Mouse (Mus musculus): ENCODE results near the gene Eif3d.

Gene Eif3d

DNA sequence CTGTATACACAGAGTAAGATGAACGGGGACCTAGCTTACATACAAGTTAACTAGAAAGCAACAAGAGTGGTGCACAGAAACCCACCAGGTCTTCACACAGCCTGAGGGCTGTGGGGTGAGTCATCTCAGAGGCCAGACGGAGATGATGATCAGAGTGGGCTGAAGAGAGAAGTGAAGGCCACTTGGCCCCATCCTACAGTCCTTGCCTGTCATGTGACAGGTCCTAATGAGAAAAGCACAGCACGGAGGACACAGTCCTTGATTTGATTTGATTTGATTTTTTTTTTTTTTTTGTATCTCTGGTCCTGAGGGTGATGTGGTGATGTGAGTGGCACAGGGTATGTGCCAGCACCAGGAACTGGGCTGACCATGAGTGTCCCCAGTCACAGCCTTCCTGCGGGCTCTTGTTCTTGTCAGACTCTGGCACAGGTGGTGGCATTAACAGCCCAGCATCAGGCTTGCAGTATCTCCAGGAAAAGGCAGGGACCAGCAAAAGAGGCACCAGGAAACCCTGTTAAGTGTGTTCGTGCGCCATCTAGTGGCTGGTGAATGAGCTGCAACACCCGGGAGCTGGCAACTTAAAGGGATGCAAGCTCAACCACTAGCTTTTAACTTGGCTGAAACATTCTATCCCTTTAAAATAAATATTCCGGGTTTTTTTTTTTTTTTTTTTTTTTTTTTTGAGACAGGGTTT lies 53.6 kb downstream of the Eif3d start:
- peak; percentile 89 to 96 for DNase-seq

DNA sequence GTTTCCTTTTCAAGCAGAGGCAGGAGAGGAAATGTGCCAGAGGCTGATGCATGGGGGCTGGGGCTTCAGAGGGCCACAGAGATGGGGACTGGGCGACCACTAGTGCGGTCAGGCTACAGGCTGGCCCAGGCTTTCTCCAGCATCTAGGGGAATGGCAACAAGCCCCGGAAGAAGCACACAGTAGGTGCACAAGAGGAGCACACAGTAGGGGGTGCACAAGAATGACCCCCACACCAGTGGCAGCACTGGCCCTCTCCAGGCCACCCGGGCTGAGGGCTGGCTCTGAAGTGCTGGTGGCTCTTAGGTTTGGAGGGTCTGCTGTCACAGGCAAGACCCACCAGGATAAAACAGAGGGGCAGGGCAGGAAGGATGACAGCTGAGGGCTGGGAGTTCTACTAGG lies 55.3 kb downstream of the Eif3d start:
- no peak for DNase-seq

DNA sequence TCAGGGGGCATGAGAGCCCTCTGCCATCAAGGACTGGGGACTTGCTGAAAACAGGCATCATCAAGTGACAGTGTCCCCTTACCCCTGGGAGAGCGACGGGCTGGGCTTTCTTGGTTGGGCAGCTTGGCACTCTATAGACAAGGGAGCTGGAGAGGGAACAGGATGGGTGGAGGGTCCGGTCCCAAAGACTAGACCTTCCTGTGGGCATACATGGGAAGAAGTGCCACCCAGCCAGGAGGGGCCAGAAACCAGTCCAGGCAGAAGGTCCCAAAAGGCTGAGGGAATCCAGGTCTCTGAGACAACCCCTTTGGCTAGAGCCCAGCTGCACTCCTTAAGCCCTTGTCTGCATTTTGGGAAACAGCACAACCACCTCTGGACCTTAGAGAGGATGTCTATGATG lies 56.1 kb downstream of the Eif3d start:
- DNase-seq, result no peak

DNA sequence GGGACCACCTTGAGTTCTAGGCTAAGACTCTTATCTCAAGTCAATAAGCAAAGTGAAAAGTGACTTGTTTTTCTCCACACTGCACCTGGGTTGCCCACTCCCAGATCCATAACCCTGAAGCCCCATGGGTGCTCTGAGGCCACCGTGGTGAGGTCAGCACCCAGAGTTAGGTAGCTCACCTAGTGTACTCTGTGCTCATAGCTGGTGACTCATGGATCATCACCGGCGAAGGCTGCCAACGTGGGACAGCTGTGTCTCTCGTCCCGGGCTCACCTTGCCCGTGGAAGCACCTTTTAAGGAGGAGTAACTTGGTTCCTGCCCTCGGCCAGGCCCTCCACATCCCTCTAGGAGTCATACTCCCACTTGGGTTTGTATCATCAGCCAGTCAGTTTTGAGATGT lies 57.6 kb downstream of the Eif3d start:
- no peak for DNase-seq

DNA sequence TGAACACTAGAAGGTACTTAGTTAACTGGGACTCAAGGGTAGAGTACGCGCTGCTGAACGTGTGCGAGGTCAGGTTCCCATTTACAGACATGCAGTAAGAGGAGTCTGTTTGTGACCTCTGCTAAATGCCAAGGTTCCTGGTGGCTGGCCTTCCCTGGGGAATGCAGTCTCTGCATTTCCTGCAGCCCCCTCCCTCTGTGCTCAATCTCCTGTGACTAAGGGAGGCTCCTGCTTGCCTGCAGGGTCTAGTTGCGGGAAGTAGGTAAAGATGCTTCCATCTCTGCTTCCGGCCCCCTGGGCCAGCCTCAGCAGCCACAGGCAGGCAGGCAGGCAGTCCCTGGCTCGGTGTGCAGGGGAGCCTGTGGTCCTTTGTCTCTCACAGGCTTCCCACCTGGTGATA lies 58.0 kb downstream of the Eif3d start:
- DNase-seq, result no peak

DNA sequence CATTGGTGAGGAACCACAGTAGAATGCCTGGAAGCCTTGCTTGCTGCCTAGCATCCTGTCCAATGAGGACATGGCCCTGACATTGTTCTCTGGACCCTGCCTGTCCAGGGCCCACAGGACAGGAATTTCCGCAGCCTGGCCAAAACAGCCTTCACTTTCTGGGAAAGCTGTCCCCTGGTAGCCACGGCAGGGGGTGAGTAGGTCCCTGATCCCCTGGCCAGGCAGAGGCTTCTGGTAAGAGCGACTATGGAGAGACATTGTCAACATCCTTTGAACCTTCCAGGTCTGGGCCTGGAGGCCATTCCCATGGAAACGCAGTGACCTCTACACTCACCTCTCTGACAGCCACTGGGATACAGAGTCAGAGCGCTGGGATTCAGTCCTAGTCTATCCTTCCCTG lies 58.6 kb downstream of the Eif3d start:
- peak; percentile 52 to 61 for DNase-seq

DNA sequence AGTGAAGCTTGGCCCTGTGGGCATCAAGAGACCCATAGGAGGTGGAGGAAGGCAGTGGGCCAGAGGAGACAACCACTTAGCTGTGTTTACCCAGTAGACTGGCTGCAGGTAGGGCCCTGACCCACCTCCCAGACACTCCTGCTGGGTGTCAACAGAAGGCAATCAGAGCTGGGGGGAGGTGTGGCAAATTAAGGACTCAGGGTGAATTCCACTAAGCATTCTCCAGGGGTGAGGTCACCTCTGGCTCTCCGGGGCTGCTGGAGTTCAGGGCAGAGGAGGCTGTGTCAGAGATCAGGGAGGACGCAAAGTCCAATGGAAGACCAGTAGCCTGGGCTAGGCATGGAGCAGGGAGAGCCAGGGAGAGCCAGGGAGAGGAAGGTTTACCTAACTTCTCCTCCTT lies 59.5 kb downstream of the Eif3d start:
- DNase-seq, result peak; percentile 86 to 92

All from kidney, adult 8-10 months (tissue).